Mouse (Mus musculus) liver, embryonic 14.5 days (tissue): ENCODE measurements around the gene Mical2.

Experiments used
- CTCF ChIP-seq: IDR thresholded peaks from 2 replicates; pipeline ENCODE4 v1.5.1; 2016; ENCODE audit warnings: antibody characterized with exemption, low read depth, control low read depth
- EP300 ChIP-seq: IDR thresholded peaks from 2 replicates; pipeline ENCODE4 v1.6.1; 2016; ENCODE audit warnings: antibody characterized with exemption, low read depth

DNA sequence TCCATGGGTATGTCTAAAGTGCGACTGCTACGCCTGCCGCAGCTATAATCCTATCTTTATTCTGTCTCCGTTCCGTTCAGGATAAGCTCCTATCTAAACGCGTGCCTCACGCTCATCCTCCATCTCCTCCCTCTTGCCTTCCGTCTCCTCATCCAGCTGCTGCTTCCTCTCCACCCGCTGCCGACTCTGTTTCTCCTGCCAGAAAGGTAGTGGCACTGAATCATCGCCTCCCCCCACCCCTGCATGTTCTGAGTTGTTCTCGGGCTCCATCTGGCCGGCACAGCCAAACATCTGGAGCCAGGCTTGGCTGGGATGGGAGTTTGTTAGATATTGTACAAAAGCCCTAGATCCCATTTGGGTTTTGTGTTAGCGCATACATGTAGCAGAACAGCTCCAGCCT lies 111.1 kb downstream of the Mical2 start:
- TF ChIP-seq CTCF (no peak), EP300 (no peak)
